Mouse (Mus musculus) WW6 (cell line): Measurements from ENCODE around the gene Atp5f1.
"Not testable (repeated sequence)": the region's sequence is repeated elsewhere in the genome, so short reads cannot be mapped to it uniquely, and the experiment has no call there.

Experiments used
- DNase-seq: peaks from one replicate; pipeline ENCODE4 v3.0.0-alpha.2; 2013; ENCODE audit warnings: low read depth, low spot score

Gene Atp5f1

DNA sequence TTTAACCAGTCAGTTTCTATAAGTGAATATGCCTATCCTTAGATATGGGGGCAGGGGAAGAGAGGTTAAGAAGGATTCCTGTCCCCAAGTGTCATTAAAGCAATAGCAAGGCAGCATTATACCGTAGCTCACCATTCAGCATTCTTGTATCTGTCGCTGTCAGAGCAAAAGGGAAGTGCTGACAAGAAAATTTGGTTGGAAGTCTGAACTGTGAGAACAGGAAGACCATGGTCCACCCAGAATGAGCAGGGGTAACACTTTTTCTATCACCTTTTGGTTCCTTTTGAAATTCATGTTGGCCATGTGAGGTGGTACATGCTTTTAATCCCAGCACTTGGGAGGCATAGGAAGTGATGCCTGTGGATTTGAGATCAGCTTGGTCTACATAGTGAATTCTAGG is 28.8 kb downstream of the Atp5f1 start:
- DNase-seq = no peak

GRCm38 (mm10) chr3:105929821-105930220 is 30.1 kb downstream of the Atp5f1 start:
- no peak for DNase-seq

- DNase-seq = no peak
These were observed 31.1 kb downstream of the Atp5f1 start for GRCm38 (mm10) chr3:105928781-105929180.

GRCm38 (mm10) chr3:105928195-105928569 is 31.7 kb downstream of the Atp5f1 start:
- no peak for DNase-seq

- no peak for DNase-seq
These were observed 32.2 kb downstream of the Atp5f1 start for GRCm38 (mm10) chr3:105927561-105928194.

- no peak for DNase-seq
These were observed 35.3 kb downstream of the Atp5f1 start for GRCm38 (mm10) chr3:105924616-105925015.

- DNase-seq = no peak
These were observed 37.9 kb downstream of the Atp5f1 start for GRCm38 (mm10) chr3:105921959-105922358.

DNA sequence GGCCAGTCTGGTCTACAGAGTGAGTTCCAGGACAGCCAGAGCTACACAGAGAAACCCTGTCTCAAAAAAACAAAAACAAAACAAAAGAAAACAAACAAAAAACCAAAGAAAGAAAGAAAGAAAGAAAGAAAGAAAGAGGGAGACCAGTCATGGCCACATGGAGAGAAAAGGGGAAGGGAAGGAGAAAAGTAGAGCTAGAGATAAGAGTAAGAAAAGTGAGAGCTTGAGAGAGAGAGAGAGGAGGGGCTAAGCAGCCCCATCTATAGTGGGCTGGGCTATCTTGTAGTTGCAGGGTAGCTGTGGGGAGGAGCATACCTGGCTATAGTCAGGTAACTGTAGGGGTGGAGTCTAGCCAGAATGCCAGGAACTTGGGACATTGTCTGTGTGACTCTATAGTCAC is 39.2 kb downstream of the Atp5f1 start:
- DNase-seq = not testable (repeated sequence)

DNA sequence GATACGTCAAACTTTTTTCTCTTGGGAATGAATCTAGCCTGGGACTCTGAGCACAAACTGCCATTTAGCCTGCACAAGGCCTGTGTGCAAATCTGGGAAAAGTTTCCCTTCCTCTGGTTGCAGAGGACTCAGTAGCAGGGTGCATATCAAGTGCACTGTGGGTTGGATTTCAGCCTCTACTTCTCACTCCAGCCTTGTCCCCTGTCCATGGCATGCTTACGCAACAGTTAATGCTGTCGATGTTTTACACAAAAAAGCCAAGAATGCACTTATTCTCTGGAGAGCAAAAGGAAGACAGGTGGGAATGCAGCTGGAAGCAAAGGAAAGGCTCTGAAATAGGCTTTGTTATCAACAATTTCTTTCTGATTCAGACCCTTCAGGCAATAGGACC is 41.5 kb downstream of the Atp5f1 start:
- DNase-seq = no peak

DNA sequence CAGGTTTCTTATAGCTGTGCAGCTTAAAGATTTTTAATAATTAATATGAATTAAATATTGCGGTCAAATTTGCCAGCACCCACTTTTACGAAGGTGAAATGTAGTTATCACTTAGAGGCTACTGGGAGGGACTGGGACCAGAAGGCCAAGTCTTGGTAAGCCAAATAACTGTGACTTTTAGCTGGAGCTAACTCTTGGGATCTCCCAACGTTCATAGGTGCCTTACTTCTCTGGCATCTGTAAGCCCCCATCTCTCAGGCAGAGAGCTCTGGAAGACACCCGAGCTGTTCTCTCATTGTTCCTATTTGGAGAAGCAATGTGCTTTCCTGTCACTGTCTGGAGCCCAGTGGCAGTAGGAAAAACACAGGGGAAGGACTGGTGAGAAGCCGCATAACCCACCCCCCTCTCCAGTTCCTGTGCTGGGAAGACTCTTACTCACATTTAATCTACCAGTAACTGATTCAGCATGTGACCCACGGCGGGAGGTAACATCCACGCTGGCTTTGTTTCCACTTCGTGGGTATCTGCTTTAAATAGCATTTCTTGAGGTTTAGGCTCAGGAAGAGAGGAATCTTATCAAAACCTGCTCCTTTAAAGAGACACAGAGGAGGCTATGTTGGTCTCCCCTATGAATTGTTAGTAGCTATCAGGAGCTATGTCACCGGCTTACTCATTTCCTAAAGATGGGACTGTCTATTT is 42.1 kb downstream of the Atp5f1 start:
- DNase-seq = no peak

DNA sequence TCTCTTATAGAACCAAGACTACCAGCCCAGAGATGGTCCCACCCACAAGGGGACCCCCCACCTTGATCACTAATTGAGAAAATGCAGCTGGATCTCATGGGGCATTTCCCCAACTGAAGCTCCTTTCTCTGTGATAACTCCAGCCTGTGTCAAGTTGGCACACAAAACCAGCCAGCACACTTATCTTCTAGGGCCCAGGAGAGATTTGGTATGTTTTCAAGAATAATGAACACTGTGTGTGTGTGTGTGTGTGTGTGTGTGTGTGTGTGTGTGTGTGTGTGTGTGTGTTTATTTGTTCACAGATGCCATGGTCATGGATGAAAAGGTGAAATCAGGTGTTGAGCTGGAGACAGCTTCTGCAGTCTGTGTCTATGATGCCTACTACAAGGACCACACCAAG is 43.4 kb downstream of the Atp5f1 start:
- not testable (repeated sequence) for DNase-seq

- DNase-seq = no peak
These were observed 44.6 kb downstream of the Atp5f1 start for GRCm38 (mm10) chr3:105915281-105915680.

- DNase-seq = no peak
These were observed 45.8 kb downstream of the Atp5f1 start for GRCm38 (mm10) chr3:105913839-105914681.

DNA sequence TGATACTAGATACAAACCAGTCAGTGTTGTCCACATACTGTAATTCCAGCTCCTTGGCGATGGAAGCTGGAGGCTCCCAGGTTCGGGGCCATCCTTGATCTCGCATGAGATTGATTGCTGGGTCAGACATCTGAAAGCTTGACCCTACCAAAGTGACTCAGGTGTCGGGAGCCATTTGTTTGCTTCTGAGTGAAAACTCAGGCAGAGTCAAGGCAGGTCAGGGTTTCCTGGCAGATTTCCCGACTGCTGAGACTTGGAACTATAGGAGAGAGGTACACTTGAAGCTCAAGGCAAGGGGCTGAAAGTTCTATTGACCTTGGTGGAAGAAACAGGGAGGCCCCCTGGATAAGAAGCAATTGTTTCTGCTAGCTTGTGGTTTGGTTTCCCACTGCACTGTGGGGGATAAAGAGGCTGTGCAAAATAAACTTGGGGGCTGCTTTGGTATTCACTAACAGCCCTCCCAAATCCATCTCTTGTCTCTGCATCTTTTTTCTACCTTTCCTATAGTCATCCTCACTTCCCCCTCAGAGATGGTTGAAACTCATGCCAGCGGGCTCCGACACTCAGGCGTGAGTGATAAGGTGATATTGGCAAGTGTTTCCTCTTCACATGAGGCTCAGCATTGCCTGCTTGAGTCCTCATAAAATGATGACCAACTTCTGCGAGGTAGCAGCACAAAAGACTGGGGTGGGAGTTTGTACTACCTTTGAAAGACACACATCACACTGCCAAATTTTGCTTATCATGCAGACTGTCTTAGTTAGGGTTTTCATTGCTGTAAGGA is 47.6 kb downstream of the Atp5f1 start:
- DNase-seq = no peak

DNA sequence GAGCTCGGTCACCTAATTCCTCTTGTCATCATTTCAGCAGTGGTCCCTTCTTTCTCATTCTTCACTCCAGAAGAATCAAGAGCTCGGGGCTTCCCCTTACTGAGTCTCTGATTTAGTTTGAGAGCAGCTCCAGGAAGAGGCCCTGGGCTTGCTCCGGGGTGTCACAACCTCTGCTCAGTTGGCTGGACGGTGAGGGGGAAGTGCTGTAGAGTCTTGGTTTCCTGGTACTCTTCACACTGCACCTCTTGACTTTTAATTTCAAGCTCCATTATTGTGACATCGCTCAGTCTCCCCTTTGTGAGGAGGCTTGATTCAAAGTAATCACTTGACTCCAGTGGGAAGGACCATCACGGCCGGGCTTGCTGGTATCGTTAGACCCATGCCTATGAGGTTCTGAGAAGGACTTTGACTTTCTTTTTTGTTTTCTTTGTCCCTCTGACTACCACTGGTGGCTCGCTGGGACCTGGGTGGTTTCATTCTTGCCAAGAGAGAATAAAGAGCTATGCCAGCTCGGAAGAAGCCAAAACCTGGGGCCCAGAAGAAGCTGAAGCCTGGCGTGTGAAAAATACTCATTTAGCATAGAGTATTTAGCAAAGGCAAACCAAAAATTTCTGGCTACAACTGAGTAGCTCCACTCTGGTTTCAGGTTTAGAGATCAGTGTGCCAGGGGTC is 49.2 kb downstream of the Atp5f1 start:
- no peak for DNase-seq

- DNase-seq = no peak
These were observed 50.9 kb downstream of the Atp5f1 start for GRCm38 (mm10) chr3:105908976-105909375.

DNA sequence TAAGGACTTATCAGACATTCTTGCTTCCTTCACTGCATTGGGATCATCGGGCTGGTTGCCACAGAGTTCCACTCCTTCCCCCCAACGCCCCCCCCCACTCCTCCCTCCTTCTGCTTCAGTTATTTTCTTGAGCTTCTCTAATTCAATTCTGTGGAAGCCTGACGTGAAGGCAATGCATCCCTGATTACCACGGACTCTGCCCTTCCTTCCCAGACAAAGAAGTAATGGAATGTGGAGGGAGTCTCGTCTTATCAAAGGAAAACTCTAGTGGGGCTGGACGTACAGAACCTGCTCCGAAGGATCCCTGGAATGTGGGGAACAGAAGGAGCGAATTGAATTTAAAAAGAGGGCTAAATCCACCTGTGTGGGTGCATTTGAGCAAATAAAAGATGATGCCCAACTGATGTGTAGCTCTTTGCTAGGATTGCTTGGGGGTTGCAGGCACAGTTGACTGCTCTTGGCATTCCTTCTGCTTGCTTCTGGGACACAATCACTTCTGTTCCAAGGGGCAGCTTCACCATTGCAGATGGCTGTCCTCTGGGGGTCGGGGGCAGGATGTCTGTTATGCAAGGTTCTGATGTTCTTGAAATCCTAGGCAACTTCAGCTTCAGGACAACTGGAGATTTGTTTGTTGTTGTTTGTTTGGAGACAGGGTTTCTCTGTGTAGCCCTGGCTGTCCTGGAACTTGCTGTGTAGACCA is 51.8 kb downstream of the Atp5f1 start:
- DNase-seq = no peak

- no peak for DNase-seq
These were observed 55.2 kb downstream of the Atp5f1 start for GRCm38 (mm10) chr3:105904721-105905120.

- no peak for DNase-seq
These were observed 55.7 kb downstream of the Atp5f1 start for GRCm38 (mm10) chr3:105904213-105904612.

- no peak for DNase-seq
These were observed 58.4 kb downstream of the Atp5f1 start for GRCm38 (mm10) chr3:105901468-105901867.

DNA sequence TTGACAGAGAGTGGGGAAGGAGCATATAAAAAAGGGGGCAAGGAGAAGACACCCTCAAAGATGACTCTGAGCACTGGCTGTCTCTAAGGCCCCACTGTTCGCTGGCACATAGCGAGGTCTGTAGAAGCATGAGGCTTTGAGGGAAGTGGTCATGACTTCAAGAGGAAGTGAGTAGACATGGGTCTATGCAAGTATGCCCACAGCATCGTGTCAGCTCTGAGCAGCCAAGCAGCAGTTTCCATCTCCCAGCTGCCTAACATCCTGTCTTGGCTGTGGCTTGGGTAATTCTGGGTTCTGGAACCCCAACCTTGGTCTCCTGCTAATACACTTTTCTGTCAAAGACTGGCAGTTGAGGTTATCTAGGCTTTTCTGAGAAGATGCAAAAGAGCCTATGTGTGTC is 59.2 kb downstream of the Atp5f1 start:
- DNase-seq = no peak
